Mouse (Mus musculus) megakaryocyte, embryonic 14.5 days (primary cell): ENCODE results near the gene Por.

Experiments
- FLI1 ChIP-seq: IDR thresholded peaks from 2 replicates; pipeline ENCODE4 v1.6.1; 2012; ENCODE audit warnings: low read length, inconsistent platforms, mixed read lengths
- GATA1 ChIP-seq: IDR thresholded peaks from 3 replicates; pipeline ENCODE4 v1.6.1; 2012; ENCODE audit warnings: mixed read lengths, low read length, inconsistent platforms, borderline replicate concordance

GRCm38 (mm10) chr5:135623006-135623563 is 46.7 kb upstream of the Por start:
- no peak for TF ChIP-seq GATA1
- TF ChIP-seq FLI1, result no peak
